Mouse (Mus musculus) urinary bladder, postnatal 10 days (tissue): Measurements from ENCODE around the gene Gsdme.

ENCODE experiments used
- DNase-seq: peaks from one replicate; pipeline ENCODE4 v3.0.0; 2022; ENCODE audit warnings: low spot score

Gsdme gene

DNA sequence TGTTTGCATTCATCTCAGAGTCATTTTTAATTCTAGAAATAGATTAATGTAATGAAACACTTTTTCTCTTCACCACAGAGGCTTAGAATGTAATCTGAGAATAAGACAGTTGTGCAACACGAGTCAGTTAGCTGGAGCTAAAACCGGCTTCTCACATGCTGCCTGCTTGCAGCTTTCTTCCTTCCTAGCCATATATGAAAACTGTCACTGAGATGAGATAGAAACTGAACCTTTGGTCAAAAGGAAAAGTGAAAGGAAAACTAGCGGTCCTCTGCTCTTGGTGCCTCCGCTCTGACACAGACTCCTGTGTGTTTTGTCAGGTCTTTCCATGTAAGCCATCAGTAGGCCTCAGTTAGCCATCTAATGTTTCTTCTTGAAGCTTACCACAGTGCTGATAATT is 75.7 kb downstream of the Gsdme start:
- no peak for DNase-seq

DNA sequence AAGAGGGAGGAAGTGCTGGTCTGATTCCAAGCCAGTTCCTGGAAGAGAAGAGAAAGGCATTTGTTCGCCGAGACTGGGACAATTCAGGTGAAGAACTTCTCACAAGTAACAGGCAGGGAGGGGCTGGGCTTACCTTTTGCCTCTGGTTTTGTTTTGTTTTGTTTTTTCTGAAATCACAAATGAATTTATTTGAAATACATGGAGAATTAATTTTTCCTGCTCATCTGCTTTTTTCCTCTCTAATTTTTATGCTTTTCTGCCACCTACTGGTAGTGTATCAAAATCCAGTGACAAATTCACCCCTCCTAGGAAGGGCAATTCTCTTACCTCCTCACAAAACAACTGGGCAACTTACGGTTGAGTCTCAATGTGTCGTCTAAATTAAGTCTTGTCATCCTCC is 83.5 kb downstream of the Gsdme start:
- no peak for DNase-seq

DNA sequence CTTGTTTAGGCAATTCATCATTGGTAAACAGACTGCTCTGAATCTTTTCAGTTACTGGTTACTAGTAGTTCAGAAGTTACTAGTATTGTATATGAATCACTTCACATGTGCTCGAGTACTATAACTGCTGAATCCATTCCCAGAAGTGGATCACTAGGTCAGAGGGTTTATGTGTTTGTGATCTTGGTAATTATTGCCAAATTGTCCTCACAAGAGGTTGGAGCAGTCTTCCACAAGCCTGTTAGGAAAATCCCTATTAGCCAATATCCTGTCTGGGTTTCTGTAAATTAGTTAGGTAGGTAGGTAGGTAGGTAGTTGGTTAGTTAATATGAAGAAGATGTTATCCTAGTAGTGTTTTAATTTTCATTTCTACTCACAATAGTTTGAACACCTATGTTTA is 87.9 kb downstream of the Gsdme start:
- DNase-seq: no peak

DNA sequence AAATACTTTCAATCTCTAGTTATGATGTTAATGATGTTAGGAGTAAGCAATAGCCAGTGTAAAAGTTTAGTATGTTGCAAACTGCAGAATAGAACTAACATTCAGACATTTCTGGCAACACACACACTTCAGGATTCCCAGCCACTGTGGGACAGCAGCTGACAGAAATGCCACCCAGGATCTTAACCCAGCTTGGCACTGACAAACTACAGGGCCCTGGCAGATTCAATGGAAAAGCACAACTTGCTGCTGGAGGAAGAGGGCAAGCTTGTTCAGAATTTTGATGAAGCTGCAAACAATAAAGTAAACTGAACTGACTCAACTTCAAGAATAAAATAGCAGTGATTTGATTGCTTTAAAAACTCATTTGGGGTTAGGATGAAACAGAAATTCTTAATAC is 93.9 kb downstream of the Gsdme start:
- no peak for DNase-seq

DNA sequence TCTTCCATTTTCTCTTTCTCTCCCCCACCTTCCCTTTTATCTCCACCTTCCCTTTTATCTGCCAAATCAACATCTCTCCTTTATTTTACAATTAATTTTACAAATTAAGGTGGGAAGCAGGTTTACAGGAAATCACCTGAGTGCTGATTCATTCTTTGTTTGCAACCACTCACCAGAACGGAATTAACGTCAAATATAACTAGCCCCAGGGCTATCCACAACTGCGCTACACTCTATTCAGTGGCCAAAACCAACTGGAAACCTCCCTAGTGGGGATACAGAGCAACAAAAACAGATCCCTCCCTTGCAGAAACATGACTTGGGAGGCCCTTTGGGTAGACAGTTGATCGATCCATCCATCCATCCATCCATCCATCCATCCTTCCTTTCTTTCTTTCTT is 94.8 kb downstream of the Gsdme start:
- no peak for DNase-seq

DNA sequence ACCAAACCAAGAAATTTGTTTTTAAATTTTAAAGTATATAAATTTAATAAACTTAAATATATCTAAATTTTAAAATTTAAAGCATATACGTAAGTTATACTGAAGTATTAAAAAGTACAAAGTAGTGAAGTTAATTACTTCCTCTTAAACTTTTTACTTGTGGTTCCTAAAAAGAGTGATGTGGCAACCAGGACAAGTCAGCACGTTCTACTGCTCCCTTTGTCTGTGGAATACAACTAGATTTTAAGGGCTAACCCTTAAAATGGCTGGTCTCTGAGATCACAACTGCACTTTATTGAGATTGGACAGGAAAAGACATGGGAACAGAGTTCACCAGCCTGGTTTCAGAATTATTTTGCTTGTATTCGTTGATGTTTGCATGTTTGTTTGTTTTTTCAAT is 100.6 kb downstream of the Gsdme start:
- no peak for DNase-seq

DNA sequence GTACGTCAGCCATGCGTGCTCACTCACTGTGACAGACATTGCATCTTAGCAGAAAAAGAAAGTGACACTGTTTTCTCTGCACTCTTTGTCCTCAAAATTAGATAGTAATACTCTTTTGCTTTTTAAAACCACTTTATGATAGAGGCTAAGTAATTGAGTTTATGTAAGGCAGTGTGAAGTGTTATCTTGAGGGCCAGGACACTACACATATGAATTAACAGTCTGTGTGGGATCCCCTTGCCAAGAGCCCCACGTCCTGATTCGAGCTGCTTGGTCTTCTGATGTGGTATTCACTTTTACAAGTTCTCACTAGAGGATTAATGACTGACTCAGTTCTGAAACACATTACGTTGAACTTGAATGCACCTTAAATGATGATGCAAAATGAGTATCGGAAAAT is 103.8 kb downstream of the Gsdme start:
- DNase-seq: no peak

DNA sequence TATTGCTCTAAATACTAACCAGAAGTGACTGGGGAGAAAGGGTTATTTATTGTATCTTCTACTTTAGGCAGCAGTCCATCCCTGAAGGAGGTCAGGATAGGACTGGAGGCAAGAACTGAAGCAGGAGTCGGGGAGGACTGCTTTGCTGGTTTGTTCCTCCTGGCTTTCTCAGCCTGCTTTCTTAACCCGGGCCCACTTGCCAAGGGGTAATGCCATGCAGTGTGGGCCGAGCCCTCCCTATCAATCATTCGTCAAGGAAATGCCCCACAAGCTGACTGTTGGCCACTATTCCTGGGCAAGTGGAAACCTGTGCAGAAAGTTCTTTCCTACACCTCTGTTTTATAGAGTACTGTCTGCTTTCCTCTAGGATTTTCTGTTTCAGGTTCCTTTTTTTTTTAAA is 114.3 kb downstream of the Gsdme start:
- no peak for DNase-seq

DNA sequence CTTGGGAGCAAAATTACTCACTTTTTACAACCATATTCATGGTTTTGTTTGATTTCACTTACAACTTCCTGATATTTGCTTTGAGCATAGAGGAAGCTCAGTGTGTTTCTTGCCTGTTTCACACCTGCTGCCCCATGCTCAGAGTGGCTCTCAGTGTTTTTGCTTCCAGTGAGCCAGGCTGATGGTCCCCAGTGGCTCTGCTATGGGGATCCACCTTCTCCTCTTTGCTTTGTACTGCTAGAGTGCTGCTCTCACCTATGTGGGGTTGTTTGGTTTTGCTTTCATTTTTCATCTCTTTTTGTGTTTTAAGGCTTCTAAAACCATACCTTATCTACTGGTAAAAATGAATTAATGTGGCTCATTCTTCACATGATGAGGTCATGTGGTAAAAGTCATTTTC is 117.5 kb downstream of the Gsdme start:
- DNase-seq: no peak

DNA sequence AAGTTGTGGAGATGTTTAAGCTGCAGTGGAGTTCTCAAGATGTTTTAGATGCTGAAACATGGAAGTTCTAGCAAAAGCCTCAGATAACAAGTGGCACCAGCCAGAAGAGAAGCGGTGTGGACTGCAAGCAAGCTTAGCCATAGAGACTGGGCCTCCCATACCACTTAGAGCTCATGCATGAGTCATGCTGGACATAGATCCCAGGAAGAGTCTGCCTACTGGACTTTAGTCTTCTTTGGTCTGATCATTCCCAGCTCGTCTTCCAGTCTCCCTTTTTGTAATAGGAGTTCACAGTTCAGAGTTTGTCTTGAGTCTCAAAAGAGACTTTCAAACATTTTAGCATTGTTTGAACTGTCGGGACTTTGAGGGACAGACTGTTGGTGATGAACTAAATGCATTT is 124.1 kb downstream of the Gsdme start:
- DNase-seq: no peak
